Mouse (Mus musculus): ENCODE data around the gene Antxr2. TPM values are rescaled to one million over a fixed set of nuclear protein-coding genes. Genes with fewer than 3 reads are reported as not detected.

Antxr2 gene
- total RNA-seq, 2 experiments from 2014 or later: 1.6 to 1.7 TPM

GRCm38 (mm10) chr5:97839924-97840279, 190.9 kb downstream of the Antxr2 start:
- no peak for DNase-seq (ENCODE audit: low spot score in 2 of 2)

DNA sequence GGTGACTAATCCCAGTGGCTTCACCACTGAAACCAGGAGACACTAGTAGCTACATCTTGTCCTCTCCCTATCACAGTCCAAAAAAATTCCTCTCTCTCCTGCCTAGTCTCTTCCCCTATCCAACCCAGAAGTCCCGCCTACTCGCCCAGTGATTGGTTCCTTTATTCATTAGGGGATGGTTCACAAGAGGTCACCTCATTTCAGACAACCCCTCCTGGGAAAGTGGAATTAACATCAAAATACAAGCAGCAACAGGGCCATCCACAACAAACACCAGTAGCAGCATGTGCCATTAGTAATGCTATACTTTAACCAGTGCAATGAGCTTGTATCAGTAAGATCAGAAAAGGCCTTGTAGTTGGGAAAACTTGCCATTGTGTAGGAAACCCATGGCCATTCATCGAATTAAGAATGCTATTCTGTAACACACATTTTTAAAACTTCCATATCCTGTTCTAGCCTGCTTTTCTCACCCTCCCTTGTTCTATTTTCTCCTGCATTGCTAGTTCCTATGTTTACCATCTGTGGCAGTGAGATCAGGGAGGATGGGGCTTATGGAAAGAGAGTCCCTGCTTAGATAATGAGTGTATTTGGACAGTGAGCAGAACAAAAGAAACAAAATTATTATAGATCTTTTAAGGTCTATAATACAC, 191.4 kb downstream of the Antxr2 start:
- no peak for DNase-seq (ENCODE audit: low spot score in 2 of 2)

GRCm38 (mm10) chr5:97837333-97837732, 193.5 kb downstream of the Antxr2 start:
- no peak for DNase-seq (ENCODE audit: low spot score in 2 of 2)

GRCm38 (mm10) chr5:97835418-97835817, 195.4 kb downstream of the Antxr2 start:
- no peak for DNase-seq (ENCODE audit: low spot score in 2 of 2)

- DNase-seq (ENCODE audit: low spot score in 2 of 2): no peak
Measured at GRCm38 (mm10) chr5:97834770-97835169, 196.1 kb downstream of the Antxr2 start.

Other genes with a start within 250 kb of the Antxr2 start
- gene Prdm8, start 136.2 kb upstream of the Antxr2 start, total RNA-seq (2021): 10 to 100 TPM; 82.2 to 92.5 TPM
- 1 to 10 TPM; 3.8 to 4.8 TPM for gene Fgf5, start 223.1 kb upstream of the Antxr2 start, total RNA-seq (2021)

Data from layer of hippocampus, adult 18-20 months (tissue).